Mouse (Mus musculus): ENCODE data around the gene Pidd1. TPM values are rescaled to one million over a fixed set of nuclear protein-coding genes. Genes with fewer than 3 reads are reported as not detected.
A peak's percentile ranks its signal among the peaks of the same experiment; 100 is the strongest.

The Pidd1 gene
- polyA plus RNA-seq, 1 experiment: 39.6 TPM

- 51% methylated on average over 1 of the region's 1 CpGs for WGBS
- no peak overlapping the region for H3K4me3 ChIP-seq (replicated peaks; ENCODE audit: control insufficient read depth, low read depth, low read length)
- TF ChIP-seq POLR2A (IDR thresholded peaks at IDR 0.05; ENCODE audit: borderline replicate concordance, control insufficient read depth, low read depth, low read length) (no peak), CTCF (IDR thresholded peaks at IDR 0.05; ENCODE audit: control insufficient read depth, insufficient read depth, low read length) (no peak)
- H3K4me1 ChIP-seq (ENCODE audit: control insufficient read depth, insufficient read depth, low read length): no peaks in the 10 kb centered on the region; the same call in 1 of the 2 replicates
- no peak overlapping the region for H3K27ac ChIP-seq (ENCODE audit: control insufficient read depth, insufficient read depth, low read depth, low read length, poor library complexity)
Observed at GRCm38 (mm10) chr7:141395348-141395747, 48.5 kb downstream of the Pidd1 start.

DNA sequence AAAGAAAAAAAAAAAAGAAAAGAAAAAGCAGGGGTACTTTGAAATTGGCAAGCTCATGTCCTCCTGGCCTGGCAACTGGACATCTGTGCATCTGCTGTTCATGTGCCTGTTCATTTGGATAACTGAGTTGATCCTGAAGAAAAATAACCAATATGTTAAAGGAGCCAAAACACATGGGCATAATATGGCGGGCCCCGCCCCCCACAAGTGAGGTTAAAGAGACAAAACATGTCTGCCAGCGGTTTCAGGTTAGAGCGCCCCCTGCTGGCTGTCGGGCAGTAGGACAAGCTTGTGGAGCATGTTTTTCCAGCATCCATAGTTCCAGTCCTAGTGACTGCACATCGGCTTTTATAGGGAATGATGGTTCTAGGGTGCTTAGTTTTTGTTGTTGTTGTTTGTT is 49.1 kb downstream of the Pidd1 start:
- Histone ChIP-seq H3K4me3 (replicated peaks; ENCODE audit: control insufficient read depth, low read depth, low read length) (no peak overlapping the region), H3K4me1 (ENCODE audit: control insufficient read depth, insufficient read depth, low read length) (no peaks in the 10 kb centered on the region; the same call in 1 of the 2 replicates), H3K27ac (ENCODE audit: control insufficient read depth, insufficient read depth, low read depth, low read length, poor library complexity) (no peak overlapping the region)
- 18% methylated on average over 6 of the region's 6 CpGs for WGBS
- TF ChIP-seq CTCF (IDR thresholded peaks at IDR 0.05; ENCODE audit: control insufficient read depth, insufficient read depth, low read length) (peak; percentile 88), POLR2A (IDR thresholded peaks at IDR 0.05; ENCODE audit: borderline replicate concordance, control insufficient read depth, low read depth, low read length) (no peak)

- TF ChIP-seq CTCF (IDR thresholded peaks at IDR 0.05; ENCODE audit: control insufficient read depth, insufficient read depth, low read length) (no peak), POLR2A (IDR thresholded peaks at IDR 0.05; ENCODE audit: borderline replicate concordance, control insufficient read depth, low read depth, low read length) (no peak)
- H3K4me3 ChIP-seq (replicated peaks; ENCODE audit: control insufficient read depth, low read depth, low read length): peak overlapping the region; percentile 41
Observed at GRCm38 (mm10) chr7:141394158-141394557, 49.7 kb downstream of the Pidd1 start.

DNA sequence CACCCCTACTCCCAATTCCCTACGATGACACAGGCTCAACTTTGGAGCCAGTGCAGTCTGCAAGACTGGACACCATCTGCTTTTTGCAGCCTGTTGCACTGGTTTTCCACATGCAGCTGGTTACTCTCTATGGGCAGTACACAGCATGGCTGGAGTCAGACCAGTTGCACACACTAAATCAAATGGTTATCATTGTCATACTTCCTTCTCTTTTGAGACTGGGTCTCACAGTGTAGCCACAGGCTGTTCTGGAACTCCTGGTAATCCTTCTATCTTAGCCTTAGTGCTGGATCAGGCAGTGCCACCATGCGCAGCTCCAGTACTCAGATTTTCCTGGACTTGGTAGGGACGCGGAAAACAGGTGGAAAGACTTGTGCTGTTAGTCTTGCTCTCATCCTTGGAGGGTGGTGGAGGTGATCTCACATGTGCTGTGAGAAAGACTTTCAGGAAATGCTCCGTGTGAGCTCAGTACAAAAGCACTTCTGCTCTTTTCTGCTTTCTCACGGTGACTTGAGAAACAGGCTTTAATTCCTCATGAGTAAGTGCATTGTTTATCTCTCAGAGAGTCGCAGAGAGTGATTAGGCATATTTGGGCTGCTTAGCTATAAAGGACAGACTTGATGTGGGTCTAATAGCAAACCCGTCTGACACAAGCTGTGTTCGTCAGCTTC is 51.1 kb downstream of the Pidd1 start:
- WGBS: 3% methylated on average over 9 of the region's 9 CpGs
- peaks cover 1% of the 10 kb centered on the region; the same call in 1 of the 2 replicates for H3K4me1 ChIP-seq (ENCODE audit: control insufficient read depth, insufficient read depth, low read length)
- TF ChIP-seq POLR2A (IDR thresholded peaks at IDR 0.05; ENCODE audit: borderline replicate concordance, control insufficient read depth, low read depth, low read length) (no peak), CTCF (IDR thresholded peaks at IDR 0.05; ENCODE audit: control insufficient read depth, insufficient read depth, low read length) (no peak)
- H3K27ac ChIP-seq (ENCODE audit: control insufficient read depth, insufficient read depth, low read depth, low read length, poor library complexity): peak overlapping the region; percentile 97
- peak overlapping the region; percentile 85 for H3K4me3 ChIP-seq (replicated peaks; ENCODE audit: control insufficient read depth, low read depth, low read length)

More at GRCm38 (mm10) chr7:141394158-141394557, 49.7 kb downstream of the Pidd1 start:
- 12% methylated on average over 7 of the region's 7 CpGs for WGBS
- peaks cover 1% of the 10 kb centered on the region; the same call in 1 of the 2 replicates for H3K4me1 ChIP-seq (ENCODE audit: control insufficient read depth, insufficient read depth, low read length)
- H3K27ac ChIP-seq (ENCODE audit: control insufficient read depth, insufficient read depth, low read depth, low read length, poor library complexity): peak overlapping the region; percentile 92

GRCm38 (mm10) chr7:141391625-141392551 is 51.9 kb downstream of the Pidd1 start, which contains the start of gene Taldo1:
Gene Taldo1 (plus strand): TSS chr7:141392199.
- peak within 1 kb of the TSS; percentile 85 for H3K4me3 ChIP-seq (replicated peaks; ENCODE audit: control insufficient read depth, low read depth, low read length)
- H3K27ac ChIP-seq (ENCODE audit: control insufficient read depth, insufficient read depth, low read depth, low read length, poor library complexity): peak within 1 kb of the TSS; percentile 97
- peak; percentile 79 for TF ChIP-seq POLR2A (IDR thresholded peaks at IDR 0.05; ENCODE audit: borderline replicate concordance, control insufficient read depth, low read depth, low read length)
- 0 out of 2 replicates have a peak, but pooled peaks have one; percentile 1 for TF ChIP-seq CTCF (IDR thresholded peaks at IDR 0.05; ENCODE audit: control insufficient read depth, insufficient read depth, low read length)
- peaks cover 1% of the 10 kb centered on the region; the same call in 1 of the 2 replicates for H3K4me1 ChIP-seq (ENCODE audit: control insufficient read depth, insufficient read depth, low read length)
- WGBS: under 1% methylated on average over 57 of the region's 57 CpGs

DNA sequence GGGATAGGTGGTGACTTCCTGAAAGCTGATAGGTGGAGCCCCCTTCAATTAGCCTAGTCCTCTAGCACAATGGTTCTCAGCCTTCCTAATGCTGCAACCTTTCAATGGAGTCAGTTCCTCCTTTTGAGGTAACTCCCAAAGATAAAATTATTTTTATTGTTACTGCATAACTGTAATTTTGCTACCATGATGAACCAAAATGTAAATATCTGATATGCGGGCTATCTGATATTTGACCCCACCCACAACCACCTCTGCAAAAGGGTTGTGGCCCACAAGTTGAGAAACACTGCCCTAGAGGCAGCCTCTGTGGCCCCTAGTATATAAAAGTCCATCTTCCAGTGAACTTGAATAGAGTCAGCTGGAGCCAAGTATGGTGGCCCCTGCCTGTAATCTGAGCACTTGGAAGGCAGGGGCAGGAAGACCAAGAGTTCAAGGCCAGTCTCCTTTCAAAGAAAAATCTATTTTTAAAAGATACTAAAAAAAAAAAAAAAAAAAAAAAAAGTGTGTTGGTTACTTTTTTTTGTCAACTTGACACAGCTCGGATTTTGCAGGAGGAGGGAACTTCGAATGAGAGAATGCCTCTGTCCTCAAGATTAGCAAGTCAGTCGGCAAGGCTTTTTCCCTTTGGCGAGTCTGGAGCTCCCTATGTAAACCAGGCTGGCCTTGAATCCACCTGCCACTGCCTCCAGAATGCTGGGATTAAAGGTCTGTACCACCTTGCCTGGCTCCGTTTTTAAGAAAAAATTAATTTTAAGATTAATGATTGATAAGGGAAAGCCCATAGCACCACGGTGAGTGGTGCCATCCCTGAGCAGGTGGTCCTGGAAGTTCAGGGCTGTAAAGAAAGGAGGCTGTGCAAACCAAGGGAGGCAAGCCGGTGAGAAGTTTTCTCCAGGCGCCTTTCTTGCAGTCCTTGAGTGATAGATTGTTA is 53.2 kb downstream of the Pidd1 start:
- Histone ChIP-seq H3K4me1 (ENCODE audit: control insufficient read depth, insufficient read depth, low read length) (peaks cover 1% of the 10 kb centered on the region; the same call in 1 of the 2 replicates), H3K4me3 (replicated peaks; ENCODE audit: control insufficient read depth, low read depth, low read length) (no peak overlapping the region), H3K27ac (ENCODE audit: control insufficient read depth, insufficient read depth, low read depth, low read length, poor library complexity) (peak overlapping the region; percentile 16; the same call in 1 of the 2 replicates)
- no peak for TF ChIP-seq CTCF (IDR thresholded peaks at IDR 0.05; ENCODE audit: control insufficient read depth, insufficient read depth, low read length)
- TF ChIP-seq POLR2A (IDR thresholded peaks at IDR 0.05; ENCODE audit: borderline replicate concordance, control insufficient read depth, low read depth, low read length): no peak
- WGBS: 64% methylated on average over 9 of the region's 9 CpGs

GRCm38 (mm10) chr7:141388487-141389109 is 55.2 kb downstream of the Pidd1 start:
- TF ChIP-seq POLR2A (IDR thresholded peaks at IDR 0.05; ENCODE audit: borderline replicate concordance, control insufficient read depth, low read depth, low read length) (no peak), CTCF (IDR thresholded peaks at IDR 0.05; ENCODE audit: control insufficient read depth, insufficient read depth, low read length) (no peak)
- 51% methylated on average over 3 of the region's 3 CpGs for WGBS
- H3K27ac ChIP-seq (ENCODE audit: control insufficient read depth, insufficient read depth, low read depth, low read length, poor library complexity): peak overlapping the region; percentile 32
- H3K4me3 ChIP-seq (replicated peaks; ENCODE audit: control insufficient read depth, low read depth, low read length): no peak overlapping the region
- H3K4me1 ChIP-seq (ENCODE audit: control insufficient read depth, insufficient read depth, low read length): peaks cover 1% of the 10 kb centered on the region; the same call in 1 of the 2 replicates

Other genes with a start within 250 kb of the Pidd1 start
- 2.2 and 3.1 TPM in 2 replicates for gene Lrrc56, start 249.9 kb downstream of the Pidd1 start, polyA plus RNA-seq (2011; ENCODE audit: insufficient read depth, insufficient read length, low replicate concordance, missing spikeins)
- gene Lmntd2, start 229.9 kb downstream of the Pidd1 start, polyA plus RNA-seq (2011; ENCODE audit: insufficient read depth, insufficient read length, low replicate concordance, missing spikeins): 0.47 and 1.9 TPM in 2 replicates
- 10.1 and 17.9 TPM in 2 replicates for gene Rassf7, start 228.2 kb downstream of the Pidd1 start, polyA plus RNA-seq (2011; ENCODE audit: insufficient read depth, insufficient read length, low replicate concordance, missing spikeins)
- gene Phrf1, start 215.2 kb downstream of the Pidd1 start, polyA plus RNA-seq (2011; ENCODE audit: insufficient read depth, insufficient read length, low replicate concordance, missing spikeins): 76.7 and 130 TPM in 2 replicates
- 37.9 and 60.3 TPM in 2 replicates for gene Irf7, start 177.5 kb downstream of the Pidd1 start, polyA plus RNA-seq (2011; ENCODE audit: insufficient read depth, insufficient read length, low replicate concordance, missing spikeins)
- not detected in 2 replicates for gene Cdhr5, start 167.2 kb downstream of the Pidd1 start, polyA plus RNA-seq (2011; ENCODE audit: insufficient read depth, insufficient read length, low replicate concordance, missing spikeins)
- gene Sct, start 164.9 kb downstream of the Pidd1 start, polyA plus RNA-seq (2011; ENCODE audit: insufficient read depth, insufficient read length, low replicate concordance, missing spikeins): not detected in 2 replicates
- gene Drd4, start 152.0 kb downstream of the Pidd1 start, polyA plus RNA-seq (2011; ENCODE audit: insufficient read depth, insufficient read length, low replicate concordance, missing spikeins): not detected in 2 replicates
- gene Deaf1, start 116.3 kb downstream of the Pidd1 start, polyA plus RNA-seq (2011; ENCODE audit: insufficient read depth, insufficient read length, low replicate concordance, missing spikeins): 49.1 and 51.4 TPM in 2 replicates
- gene Tmem80, start 116.3 kb downstream of the Pidd1 start, polyA plus RNA-seq (2011; ENCODE audit: insufficient read depth, insufficient read length, low replicate concordance, missing spikeins): 23.5 and 33.0 TPM in 2 replicates
- 0.57 and 0.79 TPM in 2 replicates for gene Eps8l2, start 105.1 kb downstream of the Pidd1 start, polyA plus RNA-seq (2011; ENCODE audit: insufficient read depth, insufficient read length, low replicate concordance, missing spikeins)
- 324 and 522 TPM in 2 replicates for gene Taldo1, start 51.8 kb downstream of the Pidd1 start, polyA plus RNA-seq (2011; ENCODE audit: insufficient read depth, insufficient read length, low replicate concordance, missing spikeins)
- gene Gatd1, start 29.9 kb downstream of the Pidd1 start, polyA plus RNA-seq (2011; ENCODE audit: insufficient read depth, insufficient read length, low replicate concordance, missing spikeins): 26.2 and 33.6 TPM in 2 replicates
- 3.4 TPM in 1 of 2 replicates, not detected in the other for gene Cend1, start 14.5 kb downstream of the Pidd1 start, polyA plus RNA-seq (2011; ENCODE audit: insufficient read depth, insufficient read length, low replicate concordance, missing spikeins)
- 18.1 and 30.3 TPM in 2 replicates for gene Slc25a22, start 6.1 kb downstream of the Pidd1 start, polyA plus RNA-seq (2011; ENCODE audit: insufficient read depth, insufficient read length, low replicate concordance, missing spikeins)
- gene Rplp2, start 3.3 kb upstream of the Pidd1 start, polyA plus RNA-seq (2011; ENCODE audit: insufficient read depth, insufficient read length, low replicate concordance, missing spikeins): 2,580 and 2,615 TPM in 2 replicates
- gene Pnpla2, start 11.2 kb upstream of the Pidd1 start, polyA plus RNA-seq (2011; ENCODE audit: insufficient read depth, insufficient read length, low replicate concordance, missing spikeins): 14.4 and 21.3 TPM in 2 replicates
- 12.4 and 20.7 TPM in 2 replicates for gene Cracr2b, start 17.1 kb upstream of the Pidd1 start, polyA plus RNA-seq (2011; ENCODE audit: insufficient read depth, insufficient read length, low replicate concordance, missing spikeins)
- 22.5 and 34.2 TPM in 2 replicates for gene Cd151, start 23.4 kb upstream of the Pidd1 start, polyA plus RNA-seq (2011; ENCODE audit: insufficient read depth, insufficient read length, low replicate concordance, missing spikeins)
- gene Polr2l, start 31.1 kb upstream of the Pidd1 start, polyA plus RNA-seq (2011; ENCODE audit: insufficient read depth, insufficient read length, low replicate concordance, missing spikeins): 5.0 and 7.9 TPM in 2 replicates
- gene Tspan4, start 31.2 kb upstream of the Pidd1 start, polyA plus RNA-seq (2011; ENCODE audit: insufficient read depth, insufficient read length, low replicate concordance, missing spikeins): 13.2 and 16.4 TPM in 2 replicates
- 5.5 and 10.9 TPM in 2 replicates for gene Chid1, start 95.8 kb upstream of the Pidd1 start, polyA plus RNA-seq (2011; ENCODE audit: insufficient read depth, insufficient read length, low replicate concordance, missing spikeins)
- gene Ap2a2, start 118.1 kb upstream of the Pidd1 start, polyA plus RNA-seq (2011; ENCODE audit: insufficient read depth, insufficient read length, low replicate concordance, missing spikeins): 38.8 and 59.9 TPM in 2 replicates
- 0.25 TPM in 1 of 2 replicates, not detected in the other for gene Muc6, start 211.3 kb upstream of the Pidd1 start, polyA plus RNA-seq (2011; ENCODE audit: insufficient read depth, insufficient read length, low replicate concordance, missing spikeins)
- 0.75 TPM in 1 of 2 replicates, not detected in the other for gene Muc2, start 246.3 kb upstream of the Pidd1 start, polyA plus RNA-seq (2011; ENCODE audit: insufficient read depth, insufficient read length, low replicate concordance, missing spikeins)

Data from bone marrow, adult 2 months (tissue).